Mouse (Mus musculus) liver, embryonic 11.5 days (tissue): ENCODE results near the gene Gm27021. TPM values are rescaled to one million over a fixed set of nuclear protein-coding genes. Genes with fewer than 3 reads are reported as not detected.

Experiments
- ATAC-seq: fragments of 200-750 bp; cut with Nextera tagmentation; replicated peaks from 2 replicates; pipeline ENCODE4 v1.8.0; 2017; ENCODE audit warnings: moderate number of reproducible peaks, mild to moderate bottlenecking, moderate TSS enrichment, moderate library complexity; ENCODE audit not compliant: low FRiP score
- DNase-seq: peaks from one replicate; pipeline ENCODE4 v3.0.0-alpha.2; 2017; ENCODE audit warnings: low spot score
- H3K27ac ChIP-seq: fragments of 300-500 bp; sonication (generic); 2 replicates; pipeline ENCODE4 v1.5.1; 2014; ENCODE audit warnings: mild to moderate bottlenecking, low read depth, low read length, control low read depth
- H3K27me3 ChIP-seq: fragments of 300-500 bp; sonication (generic); replicated peaks from 2 replicates; pipeline ENCODE4 v1.6.1; 2014; ENCODE audit warnings: low read length, mixed read lengths; ENCODE audit not compliant: control insufficient read depth, insufficient read depth
- H3K36me3 ChIP-seq: fragments of 300-500 bp; sonication (generic); 2 replicates; pipeline ENCODE4 v1.6.1; 2014; ENCODE audit warnings: mild to moderate bottlenecking, low read length, moderate library complexity, mixed read lengths; ENCODE audit not compliant: control insufficient read depth, insufficient read depth
- H3K4me1 ChIP-seq: fragments of 300-500 bp; sonication (generic); replicated peaks from 2 replicates; pipeline ENCODE4 v1.6.1; 2014; ENCODE audit warnings: low read length, mixed read lengths; ENCODE audit not compliant: control insufficient read depth, insufficient read depth
- H3K4me2 ChIP-seq: fragments of 300-500 bp; sonication (generic); 2 replicates; pipeline ENCODE4 v1.6.1; 2014; ENCODE audit warnings: mild to moderate bottlenecking, control low read depth, moderate library complexity
- H3K4me3 ChIP-seq: fragments of 300-500 bp; sonication (generic); 2 replicates; pipeline ENCODE4 v1.5.1; 2014; ENCODE audit warnings: low read depth, low read length, control low read depth
- H3K9ac ChIP-seq: fragments of 300-500 bp; sonication (generic); 2 replicates; pipeline ENCODE4 v1.6.1; 2014; ENCODE audit warnings: low read depth, low read length, control low read depth
- H3K9me3 ChIP-seq: fragments of 300-500 bp; sonication (generic); 2 replicates; pipeline ENCODE4 v1.6.1; 2016; ENCODE audit warnings: low read length, inconsistent platforms, mixed read lengths; ENCODE audit not compliant: control insufficient read depth
- WGBS: fragments of 180-500 bp; shearing (Covaris S2); extraction: QIAGEN DNeasy Blood & Tissue Kit; methylation state at CpG from one replicate; pipeline ENCODE4 v1.1.7; 2014; 5-methylcytosine and 5-hydroxymethylcytosine counted together
- polyA plus RNA-seq: library from polyadenylated mRNA; unstranded; fragments of >200 nt; fragmentation: Nextera tagmentation; extraction: Ambion mirVana; gene quantifications from 2 replicates; pipeline ENCODE4 v1.2.1, GENCODE M21; 2014

Gene Gm27021
- polyA plus RNA-seq, 1 experiment from 2014 or later, result 0.69 TPM

- Histone ChIP-seq H3K4me1 (peaks cover 21% of the 10 kb centered on the region), H3K4me3 (peak overlapping the region; percentile 59), H3K27ac (0 out of 2 replicates have a peak overlapping the region, but pooled peaks have one; percentile 38), H3K9me3 (no peaks in the 10 kb centered on the region), H3K36me3 (peaks cover 18% of the 10 kb centered on the region), H3K27me3 (no peaks in the 10 kb centered on the region), H3K9ac (peak overlapping the region; percentile 62), H3K4me2 (peak overlapping the region; percentile 93)
- ATAC-seq, result no peak
- 53% methylated on average over 2 of the region's 2 CpGs for WGBS
- DNase-seq, result no peak
These were observed 78.0 kb downstream of the Gm27021 start for GRCm38 (mm10) chr8:120589921-120590320.

GRCm38 (mm10) chr8:120588908-120589771, 78.7 kb downstream of the Gm27021 start, which contains the start of gene Gins2:
Gene Gins2, minus strand, starts transcription at chr8:120589304.
- Histone ChIP-seq H3K9me3 (no peaks in the 10 kb centered on the region), H3K4me1 (peaks cover 21% of the 10 kb centered on the region), H3K4me2 (peak within 1 kb of the TSS; percentile 93), H3K4me3 (peak within 1 kb of the TSS; percentile 96), H3K27ac (peak within 1 kb of the TSS; percentile 64), H3K9ac (peak within 1 kb of the TSS; percentile 95), H3K27me3 (no peaks in the 10 kb centered on the region), H3K36me3 (peaks cover 23% of the 10 kb centered on the region)
- DNase-seq, result peak; percentile 99
- WGBS, result under 1% methylated on average over 67 of the region's 67 CpGs
- ATAC-seq, result peak; percentile 98

GRCm38 (mm10) chr8:120585521-120585920, 82.4 kb downstream of the Gm27021 start:
- WGBS, result 94% methylated on average over 10 of the region's 10 CpGs
- Histone ChIP-seq H3K4me1 (peaks cover 22% of the 10 kb centered on the region), H3K9me3 (no peaks in the 10 kb centered on the region), H3K27ac (no peak overlapping the region), H3K36me3 (peaks cover 37% of the 10 kb centered on the region), H3K9ac (no peak overlapping the region), H3K4me3 (no peak overlapping the region), H3K27me3 (no peaks in the 10 kb centered on the region), H3K4me2 (no peak overlapping the region)
- ATAC-seq, result no peak
- DNase-seq, result no peak

GRCm38 (mm10) chr8:120581811-120582210, 86.1 kb downstream of the Gm27021 start:
- 88% methylated on average over 8 of the region's 8 CpGs for WGBS
- ATAC-seq (no peak), DNase-seq (no peak)
- Histone ChIP-seq H3K4me3 (no peak overlapping the region), H3K27ac (0 out of 2 replicates have a peak overlapping the region, but pooled peaks have one; percentile 29), H3K4me1 (peaks cover 5% of the 10 kb centered on the region; the same call in 1 of the 2 replicates), H3K36me3 (peaks cover 64% of the 10 kb centered on the region), H3K9me3 (no peaks in the 10 kb centered on the region), H3K27me3 (no peaks in the 10 kb centered on the region), H3K9ac (no peak overlapping the region; the same call in 1 of the 2 replicates), H3K4me2 (no peak overlapping the region)

GRCm38 (mm10) chr8:120581329-120581728, 86.5 kb downstream of the Gm27021 start:
- WGBS, result 88% methylated on average over 12 of the region's 12 CpGs
- Histone ChIP-seq H3K27ac (0 out of 2 replicates have a peak overlapping the region, but pooled peaks have one; percentile 29), H3K9me3 (no peaks in the 10 kb centered on the region), H3K4me2 (no peak overlapping the region), H3K36me3 (peaks cover 68% of the 10 kb centered on the region), H3K9ac (no peak overlapping the region; the same call in 1 of the 2 replicates), H3K4me3 (no peak overlapping the region), H3K27me3 (no peaks in the 10 kb centered on the region), H3K4me1 (0 out of 2 replicates have a peak, but pooled peaks cover 3% of the 10 kb centered on the region)
- DNase-seq (no peak), ATAC-seq (no peak)

GRCm38 (mm10) chr8:120580336-120581000, 87.4 kb downstream of the Gm27021 start:
- Histone ChIP-seq H3K36me3 (peaks cover 71% of the 10 kb centered on the region), H3K4me3 (no peak overlapping the region), H3K4me1 (peaks cover 11% of the 10 kb centered on the region), H3K27me3 (no peaks in the 10 kb centered on the region), H3K27ac (no peak overlapping the region), H3K9ac (no peak overlapping the region), H3K9me3 (no peaks in the 10 kb centered on the region), H3K4me2 (no peak overlapping the region)
- no peak for ATAC-seq
- DNase-seq, result no peak
- WGBS, result 86% methylated on average over 8 of the region's 8 CpGs

- DNase-seq (no peak), ATAC-seq (no peak)
- Histone ChIP-seq H3K36me3 (peaks cover 85% of the 10 kb centered on the region), H3K4me2 (no peak overlapping the region), H3K4me3 (no peak overlapping the region), H3K4me1 (peaks cover 13% of the 10 kb centered on the region), H3K27ac (no peak overlapping the region), H3K9me3 (no peaks in the 10 kb centered on the region), H3K9ac (no peak overlapping the region), H3K27me3 (no peaks in the 10 kb centered on the region)
- WGBS, result 93% methylated on average over 17 of the region's 17 CpGs
These were observed 90.1 kb downstream of the Gm27021 start for GRCm38 (mm10) chr8:120577821-120578220.

GRCm38 (mm10) chr8:120575801-120576200, 92.1 kb downstream of the Gm27021 start:
- DNase-seq (no peak), ATAC-seq (no peak)
- H3K27ac ChIP-seq, result no peak overlapping the region
- peaks cover 13% of the 10 kb centered on the region for H3K4me1 ChIP-seq
- peaks cover 93% of the 10 kb centered on the region for H3K36me3 ChIP-seq
- H3K9ac ChIP-seq, result no peak overlapping the region
- H3K4me3 ChIP-seq, result no peak overlapping the region
- H3K27me3 ChIP-seq, result no peaks in the 10 kb centered on the region
- 74% methylated on average over 9 of the region's 9 CpGs for WGBS
- no peak overlapping the region for H3K4me2 ChIP-seq
- H3K9me3 ChIP-seq, result no peaks in the 10 kb centered on the region
